Mouse (Mus musculus) CH12.LX (cell line): ENCODE data around the gene Tnpo1. TPM values are rescaled to one million over a fixed set of nuclear protein-coding genes. Genes with fewer than 3 reads are reported as not detected.

ENCODE experiments used
- DNase-seq: peaks from one replicate; pipeline ENCODE4 v3.0.0-alpha.2; 2013; ENCODE audit errors: extremely low read depth
- H3K27ac ChIP-seq: 2 replicates; pipeline ENCODE4 v1.5.1; 2012; ENCODE audit warnings: low read depth, mild to moderate bottlenecking, control low read depth, moderate library complexity; ENCODE audit not compliant: insufficient read depth
- H3K27me3 ChIP-seq: replicated peaks from 2 replicates; pipeline ENCODE3; 2012; ENCODE audit warnings: inconsistent platforms
- H3K36me3 ChIP-seq, 2 experiments: replicated peaks in 1 of 2; 2 replicates each; pipeline versions ENCODE3 to v1.6.1; 2012; ENCODE audit warnings: inconsistent platforms in 1 of 2, low read length in 1 of 2, mild to moderate bottlenecking in 1 of 2, mixed read lengths in 1 of 2, moderate library complexity in 1 of 2; ENCODE audit not compliant: control insufficient read depth in 1 of 2, insufficient read depth in 1 of 2
- H3K4me1 ChIP-seq, 2 experiments: 2 replicates each; pipeline ENCODE4 v1.6.1; 2012; ENCODE audit warnings: inconsistent platforms in 1 of 2, moderate library complexity in 1 of 2; ENCODE audit not compliant: insufficient read depth in 2 of 2, control insufficient read depth in 1 of 2
- H3K4me2 ChIP-seq: 2 replicates; pipeline ENCODE4 v1.6.1; 2012; ENCODE audit warnings: low read depth, mild to moderate bottlenecking, control low read depth; ENCODE audit not compliant: poor library complexity, insufficient read depth, severe bottlenecking
- H3K4me3 ChIP-seq, 3 experiments: fragments of 150-350 bp in 1 of 3; sonication (generic) in 1 of 3; replicated peaks in 1 of 3; 2 replicates each; pipeline versions ENCODE3 to v1.5.1; 2011 to 2012; ENCODE audit warnings: low read depth in 2 of 3, low read length in 2 of 3, mild to moderate bottlenecking in 2 of 3, moderate library complexity in 2 of 3, control low read depth in 1 of 3, improper control_type of control experiment in 1 of 3, inconsistent platforms in 1 of 3, mixed read lengths in 1 of 3; ENCODE audit not compliant: poor library complexity in 1 of 3
- H3K79me2 ChIP-seq: replicated peaks from 2 replicates; pipeline ENCODE4 v1.6.1; 2012; ENCODE audit warnings: mild to moderate bottlenecking, moderate library complexity; ENCODE audit not compliant: control insufficient read depth, poor library complexity, insufficient read depth, severe bottlenecking; ENCODE audit errors: extremely low read depth
- H3K9ac ChIP-seq: 2 replicates; pipeline ENCODE4 v1.6.1; 2012; ENCODE audit warnings: low read depth, mild to moderate bottlenecking, control low read depth, moderate library complexity; ENCODE audit not compliant: insufficient read depth
- H3K9me3 ChIP-seq: replicated peaks from 2 replicates; pipeline ENCODE3; 2012; ENCODE audit warnings: low read length, inconsistent platforms, mixed read lengths
- BHLHE40 ChIP-seq: IDR thresholded peaks from 2 replicates; pipeline ENCODE4 v1.6.1; 2011; ENCODE audit warnings: mild to moderate bottlenecking, low read depth, low read length, improper control_type of control experiment
- CHD1 ChIP-seq: IDR thresholded peaks from 2 replicates; pipeline ENCODE4 v1.6.1; 2012; ENCODE audit warnings: low read depth, low read length, improper control_type of control experiment, inconsistent platforms
- E2F4 ChIP-seq: IDR thresholded peaks from 2 replicates; pipeline ENCODE4 v1.6.1; 2011; ENCODE audit warnings: low read depth, low read length, improper control_type of control experiment; ENCODE audit not compliant: insufficient replicate concordance
- ELF1 ChIP-seq: IDR thresholded peaks from 2 replicates; pipeline ENCODE4 v1.6.1; 2014; ENCODE audit warnings: low read depth, mild to moderate bottlenecking, inconsistent platforms, low read length, improper control_type of control experiment
- EP300 ChIP-seq: IDR thresholded peaks from 2 replicates; pipeline ENCODE4 v1.6.1; 2011; ENCODE audit warnings: low read length, improper control_type of control experiment
- ETS1 ChIP-seq: conservative IDR thresholded peaks from 2 replicates; pipeline ENCODE4 v1.6.1; 2012; ENCODE audit warnings: low read depth, mild to moderate bottlenecking, inconsistent platforms, low read length, improper control_type of control experiment, moderate library complexity
- JUND ChIP-seq: conservative IDR thresholded peaks from 2 replicates; pipeline ENCODE4 v1.6.1; 2011; ENCODE audit warnings: low read depth, low read length, improper control_type of control experiment
- KAT2A ChIP-seq: IDR thresholded peaks from 2 replicates; pipeline ENCODE4 v1.6.1; 2012; ENCODE audit warnings: low read length, improper control_type of control experiment, inconsistent platforms; ENCODE audit not compliant: insufficient replicate concordance
- MAFK ChIP-seq: IDR thresholded peaks from 2 replicates; pipeline ENCODE4 v1.6.1; 2011; ENCODE audit warnings: low read length, improper control_type of control experiment; ENCODE audit not compliant: insufficient replicate concordance
- MAX ChIP-seq: IDR thresholded peaks from 2 replicates; pipeline ENCODE4 v1.6.1; 2011; ENCODE audit warnings: low read length, improper control_type of control experiment
- NELFE ChIP-seq: IDR thresholded peaks from 2 replicates; pipeline ENCODE4 v1.6.1; 2011; ENCODE audit warnings: low read depth, low read length, improper control_type of control experiment
- NRF1 ChIP-seq: IDR thresholded peaks from 2 replicates; pipeline ENCODE4 v1.6.1; 2014; ENCODE audit warnings: low read depth, mild to moderate bottlenecking, inconsistent platforms, low read length, improper control_type of control experiment, moderate library complexity
- POLR2A ChIP-seq: IDR thresholded peaks from 2 replicates; pipeline ENCODE4 v1.6.1; 2011; ENCODE audit warnings: low read depth, mild to moderate bottlenecking, improper control_type of control experiment, low read length
- RCOR1 ChIP-seq: conservative IDR thresholded peaks from 2 replicates; pipeline ENCODE4 v1.6.1; 2012; ENCODE audit warnings: low read depth, mild to moderate bottlenecking, inconsistent platforms, low read length, improper control_type of control experiment
- USF1 ChIP-seq: IDR thresholded peaks from 2 replicates; pipeline ENCODE4 v1.6.1; 2014; ENCODE audit warnings: low read depth, mild to moderate bottlenecking, inconsistent platforms, low read length, improper control_type of control experiment
- dilution Hi-C: fragments of 300-500 bp; cut with MboI; formaldehyde crosslinking; loops from 2 replicates; pipeline ENCODE4 v1.14.3; 2020; ENCODE audit warnings: low sequenced_read_pairs; ENCODE audit not compliant: extremely low pct_unique_long_range_greater_than_20kb, extremely low pct_ligation_motif_present
- in situ Hi-C: fragments of 300-500 bp; cut with MboI; formaldehyde crosslinking; loops from 3 replicates; pipeline ENCODE4 v1.14.3; 2019; ENCODE audit warnings: low sequenced_read_pairs, low pct_ligation_motif_present, low pct_unique_long_range_greater_than_20kb, mixed read lengths
- polyA plus RNA-seq: library from polyadenylated mRNA; unstranded; fragments of >175 nt; gene quantifications from 2 replicates; pipeline ENCODE4 v1.2.1, GENCODE M21; 2012; ENCODE audit warnings: low read depth; ENCODE audit not compliant: insufficient read length
- total RNA-seq, 2 experiments: library from RNA; depleted of rRNA; stranded (reverse); fragments of 300-350 nt in 1 of 2; fragments of >200 nt in 1 of 2; gene quantifications; 2 replicates each; pipeline ENCODE4 v1.2.3; 2012 to 2014

Tnpo1 gene
- total and polyA plus RNA-seq, 3 experiments: 93.6 to 105 (median 95.9) TPM

DNA sequence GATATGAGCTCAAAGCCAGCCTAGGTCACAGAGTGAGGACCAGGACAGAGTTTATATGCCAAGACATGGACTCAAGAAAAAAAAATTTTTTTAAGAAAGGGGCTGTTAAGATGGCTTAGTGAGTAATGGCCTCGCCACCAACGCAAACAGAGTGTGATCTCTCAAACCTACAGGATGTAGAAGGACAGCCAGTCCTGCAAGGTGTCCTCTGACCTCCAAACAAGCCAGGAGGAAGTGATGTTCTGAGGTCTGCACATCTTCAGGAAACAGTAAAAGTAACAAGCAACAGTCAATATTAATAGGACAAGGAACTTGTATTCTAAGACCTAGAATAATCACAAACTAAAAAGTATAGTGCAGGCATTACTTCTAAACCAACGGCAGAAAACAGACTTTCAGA lies 123.2 kb downstream of the Tnpo1 start:
- TF ChIP-seq BHLHE40: no peak
- no peak for TF ChIP-seq CHD1
- H3K27me3 ChIP-seq: no peaks in the 10 kb centered on the region
- no peak overlapping the region for H3K4me3 ChIP-seq
- no peak overlapping the region for H3K9ac ChIP-seq
- H3K4me1 ChIP-seq: no peaks in the 10 kb centered on the region
- in situ Hi-C loops: no loop called here
- DNase-seq: no peak
- H3K9me3 ChIP-seq: peaks cover 7% of the 10 kb centered on the region
- H3K27ac ChIP-seq: no peak overlapping the region
- peaks cover 19 to 47% of the 10 kb centered on the region in 2 experiments for H3K36me3 ChIP-seq
- dilution Hi-C loops: no loop called here
- no peaks in the 10 kb centered on the region; the same call in 1 of the 2 replicates for H3K79me2 ChIP-seq
- no peak overlapping the region for H3K4me2 ChIP-seq

DNA sequence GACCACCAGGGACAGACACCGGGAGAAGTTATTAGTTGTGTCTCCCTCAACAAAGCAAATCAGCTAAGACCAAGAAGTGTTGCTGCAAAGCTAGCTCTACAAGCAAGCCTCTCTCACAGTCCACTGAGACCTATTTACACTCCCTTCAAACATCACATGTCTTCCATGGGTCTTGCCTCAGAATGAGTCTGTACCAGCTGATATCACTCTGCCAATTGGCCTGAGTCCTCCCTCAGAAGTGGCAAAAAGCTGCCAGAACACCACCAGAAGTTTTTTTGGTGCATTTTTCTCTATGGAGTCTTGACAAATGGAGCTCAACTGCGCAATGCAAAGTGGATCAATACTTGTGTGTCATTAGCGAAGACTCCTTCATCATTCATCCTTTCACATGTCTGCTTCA lies 130.7 kb downstream of the Tnpo1 start:
- no peaks in the 10 kb centered on the region for H3K27me3 ChIP-seq
- no peaks in the 10 kb centered on the region for H3K79me2 ChIP-seq
- in situ Hi-C loops: no loop called here
- peaks cover 16 to 42% of the 10 kb centered on the region in 2 experiments for H3K36me3 ChIP-seq
- no peak overlapping the region for H3K4me3 ChIP-seq
- TF ChIP-seq USF1 (no peak), POLR2A (no peak), EP300 (no peak), ETS1 (no peak), JUND (no peak), RCOR1 (no peak), KAT2A (no peak), NELFE (no peak), ELF1 (no peak), E2F4 (no peak), NRF1 (no peak)
- no peak overlapping the region for H3K27ac ChIP-seq
- no peak overlapping the region for H3K9ac ChIP-seq
- H3K4me2 ChIP-seq: no peak overlapping the region
- H3K9me3 ChIP-seq: peaks cover 1% of the 10 kb centered on the region
- dilution Hi-C loops: no loop called here
- H3K4me1 ChIP-seq: peaks cover 0 to 2% of the 10 kb centered on the region in 2 experiments; a peak in 1 of 4 replicates
- DNase-seq: no peak

DNA sequence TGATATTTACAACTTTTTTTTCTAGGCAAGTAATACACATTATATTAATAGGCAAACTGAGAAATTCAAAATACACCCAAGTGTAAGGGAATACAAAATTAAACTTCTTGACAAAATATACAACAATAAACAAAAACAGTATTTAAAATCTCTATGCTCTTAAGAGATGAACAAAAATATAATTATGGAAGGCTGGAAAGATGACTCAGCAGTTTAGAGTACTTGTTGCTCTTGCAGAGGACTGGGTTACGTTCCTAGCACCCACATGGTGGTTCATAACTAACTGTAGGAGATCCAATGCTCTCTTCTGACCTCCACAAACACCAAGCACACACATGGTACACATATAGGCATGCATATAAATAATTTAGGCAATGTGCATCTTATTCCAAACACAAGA lies 133.3 kb downstream of the Tnpo1 start:
- in situ Hi-C loops: no loop called here
- Histone ChIP-seq H3K27ac (no peak overlapping the region), H3K4me2 (no peak overlapping the region), H3K9ac (no peak overlapping the region), H3K4me1 (peaks cover 0 to 2% of the 10 kb centered on the region in 2 experiments; a peak in 1 of 4 replicates), H3K9me3 (no peaks in the 10 kb centered on the region), H3K36me3 (peaks cover 11 to 28% of the 10 kb centered on the region in 2 experiments), H3K27me3 (no peaks in the 10 kb centered on the region), H3K4me3 (no peak overlapping the region), H3K79me2 (no peaks in the 10 kb centered on the region)
- dilution Hi-C loops: no loop called here
- DNase-seq: no peak
- TF ChIP-seq MAX (no peak), MAFK (peak; percentile 84)
